Mouse (Mus musculus) G1E (cell line): ENCODE data around the gene Gzme.
"Not testable (repeated sequence)": the region's sequence is repeated elsewhere in the genome, so short reads cannot be mapped to it uniquely, and the experiment has no call there.

Experiments
- CTCF ChIP-seq: IDR thresholded peaks from 2 replicates; pipeline ENCODE4 v1.5.1; 2012; ENCODE audit warnings: low read depth, low read length, inconsistent platforms, mixed read lengths
- GATA1 ChIP-seq: IDR thresholded peaks from 2 replicates; pipeline ENCODE4 v1.6.1; 2012; ENCODE audit warnings: borderline replicate concordance, low read length, inconsistent platforms, mixed read lengths
- GATA2 ChIP-seq: IDR thresholded peaks from 2 replicates; pipeline ENCODE4 v1.6.1; 2012; ENCODE audit warnings: low read depth, low read length, inconsistent platforms, borderline replicate concordance
- POLR2AphosphoS5 ChIP-seq: IDR thresholded peaks from 2 replicates; pipeline ENCODE4 v1.6.1; 2012; ENCODE audit warnings: low read depth, low read length, inconsistent platforms; ENCODE audit not compliant: insufficient replicate concordance
- TAL1 ChIP-seq: conservative IDR thresholded peaks from 2 replicates; pipeline ENCODE4 v1.6.1; 2012; ENCODE audit warnings: low read depth, low read length, inconsistent platforms, mixed read lengths

- not testable (repeated sequence) for TF ChIP-seq POLR2AphosphoS5, CTCF, GATA2, GATA1, TAL1
These were observed 12.1 kb upstream of the Gzme start, which contains the start of gene Gzmd for GRCm38 (mm10) chr14:56132508-56132907.
